Mouse (Mus musculus) intestine, embryonic 15.5 days (tissue): ENCODE data around the gene Slc2a13. TPM values are rescaled to one million over a fixed set of nuclear protein-coding genes. Genes with fewer than 3 reads are reported as not detected.
A peak's percentile ranks its signal among the peaks of the same experiment; 100 is the strongest.

Experiments
- ATAC-seq: fragments of 200-750 bp; cut with Nextera tagmentation; 2 replicates; pipeline ENCODE4 v1.8.0; 2017; ENCODE audit warnings: moderate TSS enrichment, moderate library complexity
- H3K27ac ChIP-seq: fragments of 300-500 bp; sonication (generic); 2 replicates; pipeline ENCODE4 v1.5.1; 2015; ENCODE audit warnings: mild to moderate bottlenecking, inconsistent platforms
- H3K27me3 ChIP-seq: fragments of 300-500 bp; sonication (generic); replicated peaks from 2 replicates; pipeline ENCODE4 v1.6.1; 2015; ENCODE audit warnings: inconsistent platforms
- H3K36me3 ChIP-seq: fragments of 300-500 bp; sonication (generic); 2 replicates; pipeline ENCODE4 v1.6.1; 2015; ENCODE audit warnings: inconsistent platforms
- H3K4me1 ChIP-seq: fragments of 300-500 bp; sonication (generic); replicated peaks from 2 replicates; pipeline ENCODE4 v1.6.1; 2015; ENCODE audit warnings: inconsistent platforms
- H3K4me2 ChIP-seq: fragments of 300-500 bp; sonication (generic); replicated peaks from 2 replicates; pipeline ENCODE4 v1.6.1; 2015; ENCODE audit warnings: mild to moderate bottlenecking, inconsistent platforms
- H3K4me3 ChIP-seq: fragments of 300-500 bp; sonication (generic); replicated peaks from 2 replicates; pipeline ENCODE4 v1.5.1; 2015; ENCODE audit warnings: inconsistent platforms
- H3K9ac ChIP-seq: fragments of 300-500 bp; sonication (generic); 2 replicates; pipeline ENCODE4 v1.6.1; 2015; ENCODE audit warnings: inconsistent platforms
- H3K9me3 ChIP-seq: fragments of 300-500 bp; sonication (generic); 2 replicates; pipeline ENCODE4 v1.6.1; 2016; ENCODE audit warnings: inconsistent platforms
- WGBS: fragments of 180-500 bp; shearing (Covaris S2); methylation state at CpG from one replicate; pipeline ENCODE4 v1.1.7; 2015; 5-methylcytosine and 5-hydroxymethylcytosine counted together
- polyA plus RNA-seq: library from polyadenylated mRNA; unstranded; fragments of >200 nt; fragmentation: Nextera tagmentation; extraction: Ambion mirVana; gene quantifications from 2 replicates; pipeline ENCODE4 v1.2.1, GENCODE M21; 2015

The Slc2a13 gene
- polyA plus RNA-seq, 1 experiment from 2014 or later = 1.1 TPM

DNA sequence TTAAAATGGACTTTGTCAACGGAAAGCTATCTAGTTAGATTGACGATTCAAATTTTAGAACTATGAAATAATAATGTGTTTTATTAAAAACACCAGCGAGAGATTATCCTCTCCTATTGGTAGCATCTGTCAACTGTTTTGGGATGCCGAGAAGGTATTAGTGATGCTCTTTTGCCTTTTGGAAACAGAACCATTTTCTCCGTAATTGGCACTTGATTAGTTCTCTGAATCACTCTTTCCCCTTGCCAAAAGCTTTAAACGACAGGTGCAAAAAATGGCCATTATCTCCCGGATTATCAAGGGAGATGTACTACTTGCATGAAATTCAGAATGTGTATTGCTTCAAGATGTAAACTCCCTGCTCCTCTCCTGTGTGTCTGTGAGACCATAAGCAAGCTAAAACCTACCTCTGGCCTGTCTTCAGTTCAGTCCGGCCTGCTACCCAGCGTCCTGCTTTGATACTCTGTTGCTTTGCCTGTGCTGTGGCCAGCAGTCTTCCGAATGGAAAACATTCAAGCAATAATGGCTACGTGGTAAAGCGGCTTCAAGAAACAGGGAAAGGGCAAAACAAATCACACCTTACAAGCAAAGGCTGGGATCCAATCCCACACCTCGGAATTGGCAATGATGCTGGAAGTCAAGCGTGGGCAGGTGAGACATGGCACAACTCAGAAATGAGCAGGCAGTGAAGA is 93.0 kb downstream of the Slc2a13 start:
- H3K9me3 ChIP-seq = no peaks in the 10 kb centered on the region
- ATAC-seq = no peak
- no peak overlapping the region for H3K27ac ChIP-seq
- no peaks in the 10 kb centered on the region for H3K27me3 ChIP-seq
- H3K4me3 ChIP-seq = no peak overlapping the region
- no peak overlapping the region for H3K4me2 ChIP-seq
- 90% methylated on average over 14 of the region's 14 CpGs for WGBS
- no peaks in the 10 kb centered on the region for H3K36me3 ChIP-seq
- H3K4me1 ChIP-seq = no peaks in the 10 kb centered on the region
- H3K9ac ChIP-seq = no peak overlapping the region

DNA sequence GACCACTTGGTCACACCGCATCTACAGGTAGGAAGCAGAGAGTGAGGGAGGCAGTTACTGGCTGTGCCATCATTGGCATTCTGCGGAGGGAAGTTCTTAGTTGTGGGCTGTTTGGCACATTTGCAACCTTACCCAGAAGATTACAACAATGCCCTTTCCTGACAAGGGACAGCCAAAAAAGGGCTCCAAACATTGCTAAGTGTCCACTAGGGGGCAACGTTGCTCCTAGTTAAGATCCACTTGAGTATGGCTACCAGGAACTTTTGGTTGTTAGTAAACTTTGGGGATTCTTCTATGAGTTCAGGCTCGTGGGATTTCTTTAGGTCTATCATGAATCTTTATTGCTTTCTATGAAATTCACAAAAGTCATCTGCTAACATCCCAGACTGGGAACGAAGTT is 95.3 kb downstream of the Slc2a13 start:
- no peaks in the 10 kb centered on the region for H3K9me3 ChIP-seq
- no peak overlapping the region for H3K4me3 ChIP-seq
- no peaks in the 10 kb centered on the region for H3K27me3 ChIP-seq
- H3K9ac ChIP-seq = no peak overlapping the region
- 27% methylated on average over 5 of the region's 5 CpGs for WGBS
- no peak overlapping the region for H3K4me2 ChIP-seq
- H3K36me3 ChIP-seq = no peaks in the 10 kb centered on the region
- H3K27ac ChIP-seq = no peak overlapping the region
- ATAC-seq = peak; percentile 49; the same call in 1 of the 2 replicates
- H3K4me1 ChIP-seq = no peaks in the 10 kb centered on the region

DNA sequence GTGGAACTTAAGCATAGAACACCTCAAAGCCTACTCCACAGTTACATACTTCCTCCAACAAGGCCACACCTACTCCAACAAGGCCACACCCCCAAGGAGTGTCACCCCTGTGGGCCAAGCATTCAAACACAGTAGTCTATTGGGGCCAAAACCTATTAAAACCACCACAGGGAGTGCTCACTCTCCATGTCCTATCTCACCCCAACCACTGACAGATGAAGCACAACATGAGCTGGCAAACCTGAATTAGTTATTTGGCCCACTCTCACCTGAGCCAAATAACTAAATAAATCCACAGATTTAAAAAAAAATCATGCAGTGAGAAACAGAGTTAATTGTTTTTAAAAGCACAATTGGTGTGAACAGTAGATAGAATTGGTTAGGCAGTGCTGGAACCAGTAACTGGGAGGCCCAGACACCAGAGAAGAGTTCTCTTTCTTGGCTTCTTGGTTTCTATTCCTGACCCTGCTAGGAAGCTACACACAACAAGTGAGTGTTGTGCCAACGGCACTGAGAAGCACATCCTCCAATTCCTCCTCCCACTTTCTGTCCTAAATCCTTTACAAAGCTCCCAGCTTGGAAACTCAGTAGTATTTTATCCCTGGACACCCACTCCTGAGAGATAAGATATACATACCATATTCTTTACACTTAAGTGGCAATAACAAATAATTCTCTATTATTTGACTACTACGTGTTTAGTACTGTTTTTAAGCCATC is 99.2 kb downstream of the Slc2a13 start:
- WGBS = 80% methylated on average over 2 of the region's 2 CpGs
- no peak for ATAC-seq
- no peaks in the 10 kb centered on the region for H3K9me3 ChIP-seq
- H3K9ac ChIP-seq = no peak overlapping the region
- no peak overlapping the region for H3K27ac ChIP-seq
- no peak overlapping the region for H3K4me3 ChIP-seq
- no peaks in the 10 kb centered on the region for H3K4me1 ChIP-seq
- no peaks in the 10 kb centered on the region for H3K36me3 ChIP-seq
- H3K4me2 ChIP-seq = no peak overlapping the region
- no peaks in the 10 kb centered on the region for H3K27me3 ChIP-seq

DNA sequence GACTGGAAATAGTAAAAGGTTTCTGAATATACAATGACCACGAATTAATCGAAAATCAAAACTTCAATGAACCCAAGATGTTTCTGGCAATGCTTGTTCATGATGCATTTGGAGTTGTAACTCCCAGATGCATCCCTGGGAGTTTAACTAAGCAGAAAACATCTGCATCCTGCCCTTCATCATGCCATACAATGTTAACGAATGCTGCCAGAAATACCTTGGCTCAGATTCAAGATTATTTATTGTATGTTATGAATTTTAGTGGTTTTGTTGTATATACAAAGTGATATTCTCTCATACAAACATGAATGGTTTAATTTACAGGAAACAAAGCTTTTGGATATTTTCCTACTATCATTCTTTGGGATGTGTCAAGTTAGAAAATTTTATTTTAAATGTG is 107.7 kb downstream of the Slc2a13 start:
- H3K4me2 ChIP-seq = no peak overlapping the region
- no peaks in the 10 kb centered on the region for H3K4me1 ChIP-seq
- no peak for ATAC-seq
- 60% methylated on average over 3 of the region's 3 CpGs for WGBS
- no peak overlapping the region for H3K4me3 ChIP-seq
- H3K9ac ChIP-seq = no peak overlapping the region
- H3K36me3 ChIP-seq = no peaks in the 10 kb centered on the region
- H3K27me3 ChIP-seq = no peaks in the 10 kb centered on the region
- no peak overlapping the region for H3K27ac ChIP-seq
- H3K9me3 ChIP-seq = no peaks in the 10 kb centered on the region

GRCm38 (mm10) chr15:91463857-91464435 is 109.1 kb downstream of the Slc2a13 start:
- H3K9me3 ChIP-seq = no peaks in the 10 kb centered on the region
- no peaks in the 10 kb centered on the region for H3K27me3 ChIP-seq
- H3K27ac ChIP-seq = no peak overlapping the region
- WGBS = 86% methylated on average over 10 of the region's 10 CpGs
- H3K9ac ChIP-seq = no peak overlapping the region
- H3K4me2 ChIP-seq = no peak overlapping the region
- H3K4me1 ChIP-seq = no peaks in the 10 kb centered on the region
- H3K36me3 ChIP-seq = no peaks in the 10 kb centered on the region
- no peak overlapping the region for H3K4me3 ChIP-seq
- ATAC-seq = no peak

- 73% methylated on average over 16 of the region's 16 CpGs for WGBS
- Histone ChIP-seq H3K9ac (no peak overlapping the region), H3K4me3 (no peak overlapping the region), H3K36me3 (no peaks in the 10 kb centered on the region), H3K9me3 (no peaks in the 10 kb centered on the region), H3K27ac (no peak overlapping the region), H3K4me1 (no peaks in the 10 kb centered on the region), H3K27me3 (no peaks in the 10 kb centered on the region), H3K4me2 (no peak overlapping the region)
- no peak for ATAC-seq
Measured at GRCm38 (mm10) chr15:91463026-91463661, 109.9 kb downstream of the Slc2a13 start.

- Histone ChIP-seq H3K4me1 (no peaks in the 10 kb centered on the region), H3K27ac (no peak overlapping the region), H3K4me2 (no peak overlapping the region), H3K4me3 (no peak overlapping the region), H3K27me3 (no peaks in the 10 kb centered on the region), H3K9ac (no peak overlapping the region), H3K36me3 (no peaks in the 10 kb centered on the region), H3K9me3 (no peaks in the 10 kb centered on the region)
- no peak for ATAC-seq
- 59% methylated on average over 2 of the region's 2 CpGs for WGBS
Measured at GRCm38 (mm10) chr15:91461940-91462339, 111.1 kb downstream of the Slc2a13 start.

DNA sequence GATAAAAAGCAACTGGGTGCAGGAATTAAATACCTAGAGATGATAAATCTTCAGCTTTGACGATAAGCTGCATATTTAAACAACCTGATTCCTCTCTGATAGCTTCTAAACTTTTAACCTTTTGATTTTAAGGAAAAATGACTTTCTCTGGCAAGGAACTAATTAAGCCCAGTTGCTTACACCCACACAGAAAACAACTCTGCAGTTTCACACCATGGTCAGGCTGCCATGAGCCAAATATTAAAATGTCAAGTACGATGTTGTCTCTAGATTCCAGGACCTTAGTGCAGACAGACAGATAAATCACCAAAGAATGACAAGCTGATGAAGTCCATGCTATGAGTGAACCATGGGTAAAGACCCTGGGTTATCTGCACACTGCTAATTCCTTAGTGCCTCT is 115.9 kb downstream of the Slc2a13 start:
- H3K27ac ChIP-seq = no peak overlapping the region
- 58% methylated on average over 2 of the region's 2 CpGs for WGBS
- no peak overlapping the region for H3K4me2 ChIP-seq
- H3K9me3 ChIP-seq = no peaks in the 10 kb centered on the region
- H3K4me3 ChIP-seq = no peak overlapping the region
- H3K4me1 ChIP-seq = no peaks in the 10 kb centered on the region
- no peaks in the 10 kb centered on the region for H3K36me3 ChIP-seq
- H3K27me3 ChIP-seq = no peaks in the 10 kb centered on the region
- no peak for ATAC-seq
- no peak overlapping the region for H3K9ac ChIP-seq

DNA sequence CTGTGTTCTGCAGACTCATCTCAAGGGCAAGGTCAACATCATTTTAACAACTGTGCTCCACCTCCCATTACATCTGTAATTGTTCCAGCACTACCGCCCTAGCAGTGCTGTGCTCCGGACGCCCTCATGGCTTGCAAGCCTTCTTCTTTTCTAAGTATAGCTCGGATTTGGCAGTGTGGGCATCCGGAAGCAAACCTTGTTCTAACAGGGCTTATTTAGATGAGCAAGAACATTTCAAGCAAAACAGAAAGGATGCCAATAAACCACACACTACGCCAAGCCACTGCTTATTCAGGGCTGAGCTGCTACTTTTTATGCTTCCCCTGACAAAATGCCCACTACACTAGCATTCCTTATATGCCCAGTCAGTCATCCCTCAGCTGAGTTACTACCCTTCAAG is 127.7 kb downstream of the Slc2a13 start:
- Histone ChIP-seq H3K27ac (no peak overlapping the region), H3K4me1 (no peaks in the 10 kb centered on the region), H3K9ac (no peak overlapping the region), H3K9me3 (no peaks in the 10 kb centered on the region), H3K4me3 (no peak overlapping the region), H3K4me2 (no peak overlapping the region), H3K27me3 (no peaks in the 10 kb centered on the region), H3K36me3 (no peaks in the 10 kb centered on the region)
- no peak for ATAC-seq
- WGBS = 82% methylated on average over 6 of the region's 6 CpGs

DNA sequence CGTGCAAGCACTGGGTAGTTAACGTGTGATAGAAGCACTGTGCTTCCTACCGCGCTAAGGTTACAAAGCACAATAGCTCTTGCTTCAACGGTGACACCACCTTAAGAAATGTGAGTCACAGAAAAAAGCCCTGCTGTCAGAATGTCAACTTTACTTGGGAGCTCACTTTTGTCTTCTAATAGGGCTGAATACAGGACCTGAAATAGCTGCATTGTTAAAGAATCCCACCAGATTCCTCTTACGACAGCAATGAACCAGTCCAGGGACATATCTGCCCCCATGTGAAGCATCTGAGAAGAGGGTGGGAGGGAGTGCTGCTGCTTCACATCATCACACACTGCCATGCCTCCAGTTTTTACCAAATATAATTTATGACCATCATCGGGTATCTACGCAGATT is 129.6 kb downstream of the Slc2a13 start:
- Histone ChIP-seq H3K4me2 (no peak overlapping the region), H3K9me3 (no peaks in the 10 kb centered on the region), H3K36me3 (no peaks in the 10 kb centered on the region), H3K4me3 (no peak overlapping the region), H3K27ac (no peak overlapping the region), H3K9ac (no peak overlapping the region), H3K4me1 (no peaks in the 10 kb centered on the region), H3K27me3 (no peaks in the 10 kb centered on the region)
- WGBS = 92% methylated on average over 8 of the region's 8 CpGs
- ATAC-seq = no peak

DNA sequence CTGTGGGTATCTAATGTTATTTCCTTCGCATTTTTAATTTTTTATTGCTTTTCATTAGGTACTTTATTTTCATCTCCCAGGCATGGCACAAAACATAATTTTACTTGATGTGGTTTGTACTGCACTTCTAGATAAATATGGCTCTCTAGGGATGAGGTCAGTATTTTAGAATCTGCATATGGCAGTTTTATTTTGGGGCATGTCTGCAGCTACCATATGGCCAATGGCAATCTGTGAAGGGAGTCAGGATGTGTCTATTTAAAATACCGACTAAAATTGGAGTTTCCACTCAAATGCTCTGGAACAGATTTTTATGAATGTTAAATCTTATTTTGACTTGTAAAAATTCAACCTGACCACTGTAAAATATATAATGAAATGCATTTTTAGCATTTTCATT is 133.2 kb downstream of the Slc2a13 start:
- Histone ChIP-seq H3K9ac (no peak overlapping the region), H3K36me3 (no peaks in the 10 kb centered on the region), H3K4me1 (no peaks in the 10 kb centered on the region), H3K27ac (no peak overlapping the region), H3K27me3 (no peaks in the 10 kb centered on the region), H3K9me3 (no peaks in the 10 kb centered on the region), H3K4me3 (no peak overlapping the region), H3K4me2 (no peak overlapping the region)
- ATAC-seq = no peak
- 77% methylated on average over 2 of the region's 2 CpGs for WGBS

GRCm38 (mm10) chr15:91425426-91425825 is 147.6 kb downstream of the Slc2a13 start:
- 86% methylated on average over 6 of the region's 6 CpGs for WGBS
- no peak overlapping the region for H3K4me2 ChIP-seq
- no peaks in the 10 kb centered on the region for H3K27me3 ChIP-seq
- H3K27ac ChIP-seq = no peak overlapping the region
- H3K4me1 ChIP-seq = no peaks in the 10 kb centered on the region
- H3K9ac ChIP-seq = no peak overlapping the region
- no peak for ATAC-seq
- H3K36me3 ChIP-seq = no peaks in the 10 kb centered on the region
- H3K4me3 ChIP-seq = no peak overlapping the region
- no peaks in the 10 kb centered on the region for H3K9me3 ChIP-seq
